Mouse (Mus musculus) 3T3-L1 (cell line): ENCODE data around the gene Macrod1.

Source experiments
- DNase-seq: peaks from one replicate; pipeline ENCODE4 v3.0.0-alpha.2; 2015; ENCODE audit warnings: low read depth, low spot score

Macrod1 gene

DNA sequence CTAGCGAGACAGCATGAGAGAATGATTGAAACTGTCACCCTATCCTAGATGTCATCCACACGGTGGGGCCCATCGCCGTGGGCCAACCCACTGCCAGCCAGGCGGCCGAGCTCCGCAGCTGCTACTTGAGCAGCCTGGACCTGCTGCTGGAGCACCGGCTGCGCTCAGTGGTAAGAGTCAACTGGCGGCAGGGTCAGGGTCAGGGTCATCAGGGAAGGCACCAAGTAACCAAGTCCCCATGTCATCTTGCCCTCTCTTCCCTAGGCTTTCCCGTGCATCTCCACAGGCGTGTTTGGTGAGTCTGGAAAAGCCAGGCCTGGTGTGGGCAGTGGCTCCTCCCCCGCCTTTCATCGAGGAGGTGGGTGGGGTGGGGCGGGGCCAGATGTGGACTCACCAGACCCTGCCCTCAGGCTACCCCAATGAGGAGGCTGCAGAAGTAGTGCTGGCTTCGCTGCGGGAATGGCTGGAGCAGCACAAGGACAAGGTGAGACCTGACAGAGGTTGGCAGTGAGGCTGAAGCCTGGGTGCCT lies 140.2 kb downstream of the Macrod1 start:
- DNase-seq = peak; percentile 42

DNA sequence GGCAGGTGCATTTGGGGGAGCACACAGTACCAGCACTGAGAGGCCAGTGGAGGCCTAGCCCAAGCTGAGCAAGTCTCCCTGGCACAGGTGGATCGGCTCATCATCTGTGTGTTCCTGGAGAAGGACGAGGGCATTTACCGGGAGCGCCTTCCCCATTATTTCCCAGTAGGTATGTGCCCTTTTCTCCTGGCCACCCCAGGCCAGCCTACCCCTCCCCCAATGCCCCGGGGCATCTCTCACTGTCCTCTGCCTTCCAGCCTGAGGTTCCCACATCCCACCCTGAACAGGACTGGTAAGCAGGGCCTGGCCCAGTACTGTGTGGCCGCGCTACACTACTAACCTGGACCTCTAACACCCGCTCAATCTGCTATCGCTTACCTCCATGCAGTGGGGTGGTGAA lies 140.8 kb downstream of the Macrod1 start:
- DNase-seq = no peak

DNA sequence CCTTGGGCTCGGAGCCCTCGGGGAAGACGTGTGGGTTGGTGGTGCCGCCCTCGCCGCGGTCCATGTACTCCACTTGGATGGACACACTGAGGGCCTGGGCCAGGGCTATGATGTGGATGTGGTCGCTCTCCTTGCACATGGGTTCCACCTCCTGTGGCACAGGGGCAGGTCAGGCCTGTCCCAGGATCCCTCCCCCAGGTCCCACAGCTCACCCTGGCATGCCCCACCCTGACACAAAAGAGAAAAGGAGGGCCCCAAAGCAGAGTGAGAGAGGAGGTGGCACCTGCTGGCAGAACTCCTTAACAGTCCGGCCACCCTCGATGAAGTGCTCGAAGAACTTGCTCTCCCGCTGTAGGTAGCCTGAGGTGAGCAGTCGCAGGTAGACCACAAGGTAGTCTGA lies 142.5 kb downstream of the Macrod1 start:
- DNase-seq = no peak

DNA sequence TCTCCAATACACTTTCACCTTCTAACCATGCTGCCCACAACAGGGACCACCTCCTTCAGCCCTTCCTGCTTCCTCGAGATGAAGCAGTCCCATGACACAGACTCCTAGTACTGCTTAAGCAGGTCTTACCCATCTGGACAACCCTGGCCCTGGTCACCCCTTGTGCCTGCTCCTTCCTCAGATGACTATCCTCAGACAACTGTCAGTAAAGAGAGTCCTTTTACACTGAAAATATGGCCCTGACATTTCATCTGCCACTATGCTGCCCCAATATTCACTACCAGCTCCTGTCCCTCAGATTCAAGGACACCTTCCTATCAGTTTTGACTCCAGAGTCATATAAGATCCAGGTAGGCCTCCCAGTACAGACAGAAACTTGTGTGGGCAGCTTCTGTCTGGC lies 143.8 kb downstream of the Macrod1 start:
- DNase-seq = no peak

DNA sequence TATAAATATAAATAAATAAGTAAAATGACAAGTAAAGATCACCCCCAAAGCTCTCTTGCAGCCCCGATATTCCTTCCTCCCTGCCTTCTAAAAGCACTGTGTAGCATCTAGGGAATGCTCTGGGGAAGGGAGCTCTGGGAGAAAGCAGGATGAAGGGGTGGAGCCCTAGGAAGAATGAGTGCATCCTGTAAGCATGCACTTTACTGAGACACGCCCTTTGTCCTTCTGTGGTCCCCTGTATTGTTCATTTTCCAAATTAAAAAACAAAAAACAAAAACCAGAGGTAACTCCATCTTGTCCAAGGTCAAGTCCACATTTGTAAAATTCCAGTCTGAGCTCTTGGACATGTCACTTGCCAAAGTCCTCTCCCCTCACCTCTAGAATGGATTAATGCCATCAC lies 148.3 kb downstream of the Macrod1 start:
- peak; percentile 83 for DNase-seq

DNA sequence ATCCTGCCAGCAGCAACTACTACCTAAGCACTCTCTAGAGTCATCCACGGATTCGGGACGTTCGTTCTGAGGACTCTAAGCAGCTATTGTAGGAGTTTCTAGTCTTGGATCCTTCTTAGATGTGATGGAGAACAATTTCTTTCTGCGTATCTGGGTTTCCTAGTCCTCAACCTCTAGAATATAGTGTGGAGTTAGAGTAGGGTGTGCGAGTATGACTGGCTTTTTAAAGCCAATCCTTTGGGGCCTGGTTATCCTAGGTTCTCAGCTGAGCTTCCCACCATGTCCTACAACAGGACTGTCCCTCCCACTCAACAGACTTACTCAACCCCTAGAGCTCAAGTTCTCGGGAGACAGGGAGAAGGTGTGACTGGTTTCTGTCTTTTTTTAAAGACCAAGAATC lies 148.7 kb downstream of the Macrod1 start:
- peak; percentile 64 for DNase-seq

DNA sequence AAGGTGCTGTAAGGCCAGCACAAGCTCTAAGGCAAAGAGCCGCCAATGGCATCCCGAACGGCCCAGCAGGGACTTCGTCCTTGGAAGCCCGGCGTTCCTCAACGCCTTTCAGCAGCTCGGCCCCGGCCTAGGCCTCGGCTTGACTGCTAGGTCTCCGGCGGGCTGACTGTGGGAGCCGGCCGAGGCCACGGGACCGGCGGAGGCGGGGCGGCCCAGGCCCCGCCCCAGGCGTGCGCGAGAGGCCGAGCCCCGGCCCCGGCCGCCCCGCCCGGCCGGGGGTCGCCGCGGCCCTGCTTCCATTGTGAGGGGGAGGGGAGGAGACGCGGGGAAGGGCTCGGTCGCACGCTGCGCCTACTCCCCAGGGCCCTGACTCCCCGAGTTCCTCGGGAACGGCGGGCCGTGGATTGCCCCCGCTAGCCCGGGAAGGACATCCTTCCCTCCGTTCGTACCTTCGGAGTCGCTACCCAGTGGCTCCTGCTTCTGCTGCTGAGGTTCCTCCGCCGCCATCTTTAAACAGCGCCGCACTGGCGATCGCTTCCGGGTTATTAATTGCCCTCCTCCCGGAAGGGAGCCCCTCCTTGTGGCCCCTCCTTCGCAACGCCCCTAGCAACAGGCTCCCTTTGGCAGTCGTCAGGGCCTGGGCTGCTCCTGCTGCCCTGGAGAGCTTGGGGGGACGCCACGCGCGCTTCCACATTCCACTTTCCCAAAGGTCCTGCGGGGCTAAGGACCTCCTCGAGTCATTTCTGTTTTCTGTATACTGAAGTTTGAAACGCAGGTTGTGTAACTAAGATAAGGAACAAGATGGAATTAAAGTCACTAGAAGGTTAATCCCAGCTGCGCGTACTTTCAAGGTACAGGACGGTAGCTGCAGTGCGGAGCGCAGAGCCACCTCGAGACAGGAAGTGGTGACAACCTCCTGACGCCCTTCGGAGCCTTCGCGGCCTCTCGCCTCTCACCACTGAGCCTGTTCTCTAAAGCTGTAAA lies 149.4 kb downstream of the Macrod1 start, which contains the start of gene Otub1:
TSS of gene Otub1 (minus strand) at position 564 of the 984 bp plus-strand sequence.
- DNase-seq = peak; percentile 98

DNA sequence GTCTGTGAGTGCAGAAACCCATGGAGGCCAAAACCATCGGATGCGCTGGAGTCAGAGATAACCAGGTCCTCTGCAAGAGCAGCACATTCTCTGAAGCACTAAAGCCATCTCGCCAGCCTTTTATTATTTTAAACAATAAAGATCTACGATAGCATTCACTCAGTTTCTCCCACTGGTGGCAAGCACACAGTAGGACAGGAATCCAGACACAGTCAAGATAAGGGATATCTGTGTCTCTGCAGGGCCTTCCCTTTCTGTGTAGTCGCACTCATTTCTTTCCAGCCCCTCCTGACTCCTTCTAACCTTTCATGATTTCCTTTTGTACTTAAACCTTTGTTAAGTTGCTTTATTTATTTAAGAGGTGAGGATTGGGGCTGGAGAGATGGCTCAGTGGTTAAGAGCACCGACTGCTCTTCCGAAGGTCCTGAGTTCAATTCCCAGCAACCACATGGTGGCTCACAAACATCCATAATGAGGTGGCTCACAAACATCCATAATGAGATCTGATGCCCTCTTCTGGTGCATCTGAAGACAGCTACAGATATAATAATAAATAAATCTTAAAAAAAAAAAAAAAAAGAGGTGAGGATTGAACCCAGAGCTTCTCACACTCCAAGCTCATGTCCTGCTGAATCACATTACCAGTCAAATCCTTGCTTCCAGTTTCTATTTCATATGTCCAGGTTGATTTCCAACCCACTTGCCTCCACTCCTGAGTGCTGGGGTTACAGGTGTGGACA lies 153.5 kb downstream of the Macrod1 start:
- no peak for DNase-seq

DNA sequence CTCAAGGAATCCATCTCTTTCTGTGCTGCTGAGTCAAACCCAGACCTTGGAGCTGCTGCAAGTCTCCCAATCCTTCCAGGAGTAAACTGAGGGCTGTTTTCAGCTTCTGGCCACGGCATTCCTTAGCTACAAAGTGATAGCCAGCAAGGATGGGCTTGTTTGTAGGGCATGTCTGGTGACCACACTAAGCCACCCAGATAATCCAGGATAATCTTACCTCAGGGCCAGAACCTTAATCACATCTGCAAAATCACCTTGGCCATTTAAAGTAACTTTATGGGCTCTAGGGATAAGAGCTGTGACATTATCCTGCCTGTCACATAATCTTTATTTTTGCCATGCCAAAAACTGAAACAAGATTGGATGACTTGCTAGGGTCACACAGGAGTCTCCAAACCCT lies 155.6 kb downstream of the Macrod1 start:
- DNase-seq = no peak

DNA sequence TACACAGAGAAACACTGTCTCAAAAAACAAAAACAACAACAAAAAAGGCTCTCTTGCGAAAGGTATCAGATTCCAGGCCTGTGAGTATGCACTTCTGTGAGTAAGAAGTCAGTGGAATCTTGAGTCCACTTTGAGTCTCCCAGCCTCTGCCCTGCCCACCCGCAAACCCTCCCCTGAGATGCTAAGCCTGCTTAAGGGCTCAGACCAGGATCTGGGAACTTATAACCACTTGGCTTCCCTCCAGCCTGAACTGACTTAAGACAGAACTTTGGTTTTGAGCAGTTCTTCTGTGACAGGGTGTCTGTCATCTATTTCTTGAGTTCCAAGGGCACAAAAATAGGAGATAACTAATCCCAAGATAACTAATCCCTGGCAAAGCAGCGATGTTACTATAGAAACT lies 156.4 kb downstream of the Macrod1 start:
- peak; percentile 60 for DNase-seq

DNA sequence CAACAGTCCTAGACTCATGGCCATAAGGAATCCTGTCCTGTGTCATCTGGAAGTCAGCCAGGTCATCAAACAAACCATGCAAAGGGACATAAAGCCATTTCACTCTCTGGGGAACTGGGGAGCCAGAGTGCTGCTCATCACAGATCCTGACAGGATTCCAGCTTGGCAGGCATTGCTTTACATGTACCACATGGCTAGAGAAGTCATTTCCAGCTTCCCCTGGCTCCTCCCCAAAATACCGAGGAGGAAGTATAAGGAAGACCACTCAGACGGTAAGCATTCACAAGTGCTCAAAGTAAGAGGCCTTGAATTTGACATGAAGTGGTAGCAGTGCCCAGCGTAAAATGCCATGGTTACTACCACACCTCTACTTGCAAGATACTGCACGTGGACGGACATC lies 157.9 kb downstream of the Macrod1 start:
- DNase-seq = no peak

DNA sequence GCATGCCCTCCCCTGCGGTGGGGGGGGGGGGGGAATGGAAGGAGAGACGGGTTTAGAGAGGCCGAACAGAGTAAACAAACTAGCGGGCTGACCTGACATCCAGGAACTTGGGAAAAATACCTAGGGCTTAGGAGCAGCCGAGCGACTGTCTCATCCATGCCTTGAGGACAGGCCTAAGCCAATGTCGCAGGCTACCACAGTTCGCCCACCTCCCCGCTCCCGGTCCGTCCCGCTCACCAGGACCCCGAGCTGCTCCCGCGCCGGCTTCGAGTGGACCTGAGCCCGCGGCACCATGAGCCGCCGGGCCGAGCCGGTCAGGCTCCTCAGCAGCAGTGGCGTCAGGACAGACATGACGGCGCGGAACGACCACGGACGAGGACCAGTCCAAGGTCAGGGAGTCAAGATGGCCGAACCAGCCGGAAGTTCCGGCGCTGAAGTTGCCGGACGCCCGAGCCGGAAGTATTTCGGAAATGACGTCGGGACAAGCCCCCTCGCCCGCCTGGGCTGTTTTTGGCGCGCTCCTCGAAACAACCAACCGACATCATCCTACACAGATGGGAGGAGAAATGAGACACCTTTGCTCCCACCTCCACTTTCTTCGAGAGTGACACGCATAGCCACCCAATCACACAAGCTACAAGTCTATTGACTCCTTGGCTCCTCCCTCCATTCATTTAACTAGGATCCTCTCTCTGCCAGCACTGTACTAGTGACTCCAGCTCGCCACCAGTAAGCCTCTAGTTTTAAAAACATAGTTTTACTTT lies 160.7 kb downstream of the Macrod1 start, which contains the start of gene Cox8a:
TSS of gene Cox8a (minus strand) at position 455 of the 764 bp plus-strand sequence.
- peak; percentile 100 for DNase-seq

DNA sequence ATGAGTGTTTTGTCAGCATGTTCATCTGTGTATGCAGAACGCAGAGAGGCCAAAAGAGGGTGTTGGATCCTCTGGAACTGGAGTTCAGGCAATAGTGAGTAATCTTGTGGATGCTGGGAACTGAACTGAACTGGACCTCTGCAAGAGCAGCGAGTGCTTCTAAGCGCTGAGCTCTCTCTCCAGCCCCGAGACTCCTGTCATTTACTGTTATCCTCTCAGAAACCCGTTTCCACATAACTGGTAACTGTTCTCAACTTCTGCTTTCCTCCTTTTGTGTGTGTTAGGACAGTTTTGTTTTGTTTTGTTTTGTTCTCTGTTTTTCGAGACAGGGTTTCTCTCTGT lies 161.3 kb downstream of the Macrod1 start:
- DNase-seq = no peak

DNA sequence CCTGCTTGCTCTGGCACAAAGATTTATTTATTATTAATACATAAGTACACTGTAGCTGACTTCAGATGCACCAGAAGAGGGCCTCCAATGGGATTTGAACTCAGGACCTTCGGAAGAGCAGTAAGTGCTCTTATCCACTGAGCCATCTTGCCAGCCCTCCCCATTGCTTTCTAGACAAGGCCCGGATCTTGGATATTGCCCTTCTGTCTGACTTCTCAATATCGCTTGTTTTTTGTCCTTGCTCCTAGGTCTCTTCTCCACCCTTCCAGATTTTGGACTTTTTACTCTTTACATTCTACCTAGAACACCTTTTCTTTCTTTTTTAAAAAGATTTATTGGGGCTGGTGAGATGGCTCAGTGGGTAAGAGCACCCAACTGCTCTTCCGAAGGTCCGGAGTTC lies 162.1 kb downstream of the Macrod1 start:
- DNase-seq = no peak

DNA sequence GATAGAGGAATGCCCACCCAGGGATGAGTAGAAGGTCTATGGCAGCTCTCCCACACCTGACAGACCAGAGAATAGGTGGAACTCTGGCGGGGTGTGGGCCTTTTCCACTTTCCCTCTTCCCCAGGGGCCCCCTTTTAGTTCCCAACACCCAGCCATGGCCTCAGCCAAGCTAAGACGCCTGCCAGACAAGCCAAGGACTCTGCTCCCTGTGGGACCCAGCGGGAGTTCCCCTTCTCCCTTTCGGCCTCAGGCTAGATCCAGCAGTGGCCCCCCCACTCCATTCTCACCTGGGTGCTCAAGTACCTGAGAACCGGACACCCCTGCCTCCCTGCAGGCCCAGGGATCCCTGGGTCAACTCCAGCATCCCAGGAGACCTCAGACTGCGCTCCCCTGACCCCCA lies 165.6 kb downstream of the Macrod1 start:
- no peak for DNase-seq

DNA sequence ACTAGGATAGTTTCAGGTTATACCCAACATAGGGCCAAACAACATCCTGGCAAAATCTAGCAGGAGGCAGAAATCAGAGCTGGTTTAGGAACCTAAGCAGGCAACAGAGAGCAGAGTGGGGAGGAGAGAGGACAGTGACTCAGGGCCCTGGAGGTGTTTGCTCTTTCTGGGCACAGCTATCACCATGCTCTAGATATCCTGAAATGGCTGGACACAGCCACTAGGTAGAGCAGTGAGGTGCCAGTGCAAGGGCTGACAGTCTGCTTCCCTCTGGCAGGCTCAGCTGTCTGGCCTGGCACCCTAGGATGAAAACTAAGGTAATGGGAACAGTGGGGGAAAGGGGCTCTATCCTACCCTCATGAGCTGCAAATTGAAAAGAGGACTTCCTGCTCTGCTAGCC lies 166.9 kb downstream of the Macrod1 start:
- DNase-seq = peak; percentile 59

DNA sequence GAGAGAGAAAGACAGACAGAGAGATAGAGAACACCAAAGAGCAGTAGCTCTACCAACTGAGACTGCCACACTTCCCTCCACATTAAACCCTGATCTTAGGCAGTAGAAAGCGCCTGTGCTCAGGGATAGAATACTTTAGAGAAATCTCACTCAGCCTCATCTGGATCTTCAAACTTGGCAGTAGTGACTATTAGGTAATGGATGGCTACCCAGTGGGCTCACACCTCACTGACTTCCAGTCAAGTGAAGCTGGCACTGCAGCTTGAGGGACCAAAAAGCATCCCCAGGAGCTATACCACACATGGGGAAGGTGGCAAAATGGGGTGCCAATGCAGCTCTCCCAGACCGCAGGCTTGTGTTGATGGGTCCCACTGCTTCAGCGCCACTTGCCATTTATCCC lies 167.6 kb downstream of the Macrod1 start:
- no peak for DNase-seq

DNA sequence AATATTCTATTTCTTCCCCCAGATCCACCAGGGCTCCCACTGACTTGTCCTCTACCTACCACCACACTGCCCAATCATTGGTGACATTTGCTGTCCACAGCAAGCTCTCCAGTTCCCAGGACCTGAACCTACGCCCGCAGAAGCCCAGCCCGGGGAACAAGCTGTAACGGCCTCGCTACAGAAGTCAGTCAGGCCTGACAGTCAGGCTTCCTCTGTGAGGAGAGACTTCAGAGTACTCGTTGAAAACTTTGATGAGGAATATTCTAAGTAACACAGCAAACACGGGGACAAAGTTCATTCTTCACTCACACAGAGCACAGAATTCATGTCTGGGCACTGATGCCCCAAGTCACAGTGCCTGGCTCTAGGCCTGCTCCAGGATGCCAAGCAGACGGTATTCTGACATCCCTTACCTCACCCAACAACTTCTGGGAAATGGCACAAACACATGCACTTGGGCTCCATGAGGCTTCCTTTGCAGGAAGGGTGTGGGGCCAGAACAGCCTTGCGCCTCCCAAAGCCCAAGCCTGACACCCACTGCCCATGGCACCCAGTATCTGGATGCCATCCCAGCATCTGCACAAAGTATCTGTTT lies 168.6 kb downstream of the Macrod1 start:
- DNase-seq = no peak

DNA sequence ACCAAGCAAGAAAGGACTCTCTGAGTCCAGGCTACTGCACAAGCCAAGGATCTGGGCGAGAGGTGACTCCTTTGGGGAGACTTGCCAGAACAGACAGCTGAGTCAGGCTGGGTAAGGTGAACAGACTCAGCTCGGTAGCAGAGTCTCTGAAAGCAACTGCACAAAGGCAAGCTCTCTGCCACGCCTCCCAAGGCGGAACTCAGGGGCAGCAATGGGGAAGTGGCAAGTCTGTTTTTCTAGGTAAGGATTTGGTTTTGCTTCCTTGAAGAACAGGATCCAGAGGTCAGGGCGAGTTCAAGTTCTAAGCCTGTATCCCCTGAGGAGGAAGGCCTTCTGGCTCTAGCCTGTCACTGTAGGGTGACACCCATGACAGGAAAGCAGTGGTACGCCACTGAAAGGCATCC lies 169.9 kb downstream of the Macrod1 start:
- DNase-seq = no peak

DNA sequence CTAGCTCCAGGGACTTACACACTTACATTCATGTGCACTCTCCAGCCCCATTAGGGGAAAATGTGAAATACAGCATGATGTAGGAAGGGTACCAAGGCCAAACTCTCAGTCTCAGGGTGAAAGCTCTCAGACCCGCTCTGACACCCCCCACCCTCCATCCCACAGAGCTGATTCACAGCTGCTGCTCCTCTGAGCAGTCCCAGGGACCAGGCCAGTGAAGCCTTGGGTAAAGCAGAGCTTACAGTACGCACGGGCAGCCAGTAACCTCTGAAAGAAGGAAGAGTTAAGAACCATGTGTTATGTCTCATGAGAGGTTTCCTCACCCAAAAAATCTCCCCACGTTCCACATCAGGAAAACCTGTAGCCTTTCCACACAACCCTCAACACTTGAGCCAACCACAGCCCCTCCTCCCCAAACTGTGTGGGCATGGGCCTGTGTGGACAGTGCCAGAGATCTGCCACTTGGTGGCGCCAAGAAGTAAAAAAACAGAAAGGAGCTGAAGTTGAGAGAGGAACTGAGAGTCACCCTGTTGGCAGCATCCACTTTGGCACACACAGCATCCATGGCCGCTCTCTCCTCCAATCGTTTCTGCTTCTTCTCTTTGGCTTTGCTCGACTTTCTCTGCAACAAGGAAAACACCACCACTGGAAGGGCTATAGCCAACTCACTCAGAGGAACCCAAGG lies 178.1 kb downstream of the Macrod1 start:
- DNase-seq = peak; percentile 92

DNA sequence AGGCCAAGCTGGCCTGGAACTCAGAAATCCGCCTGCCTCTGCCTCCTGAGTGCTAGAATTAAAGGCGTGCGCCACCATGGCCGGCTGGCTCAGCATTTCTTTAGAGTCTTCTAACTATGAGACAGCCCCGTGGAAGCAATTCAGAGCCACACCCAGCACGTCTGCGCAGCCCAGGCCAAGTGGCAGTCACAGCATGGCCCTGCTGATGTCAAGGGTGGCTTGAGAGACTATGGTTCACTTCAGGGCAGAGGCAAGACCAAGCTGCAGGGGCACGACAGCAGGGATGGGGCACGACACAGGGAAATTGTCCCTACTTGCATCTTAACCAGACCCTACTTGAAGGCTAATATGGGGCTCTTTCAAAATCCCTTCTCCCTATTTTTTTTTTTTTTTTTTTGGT lies 178.9 kb downstream of the Macrod1 start:
- no peak for DNase-seq
